9 mouse cellular contexts compared by ENCODE assay signal in genomic region chr9:116122969-116123589, GRCm38 (mm10). TPM values are rescaled to one million over a fixed set of nuclear protein-coding genes. Genes with fewer than 3 reads are reported as not detected.
DNase-seq lines count a peak whose midpoint lies in the region; ATAC-seq and TF ChIP-seq lines count a peak whose summit lies in the region.
"Had no signal": no experiment of that assay in that cellular context is flagged by ENCODE, and none has a peak within 500 bp of the region (broad histone marks: within the 10 kb centered on the region; RNA-seq: fewer than 3 reads in every experiment).

No protein-coding gene starts in this region.

- ATAC-seq in hindbrain, postnatal 0 days = peak; percentile 18; the same call in 1 of the 2 replicates
- ATAC-seq in hindbrain, embryonic 13.5 days (ENCODE audit: low FRiP score) = no peak
- ATAC-seq in heart, embryonic 16.5 days (replicated peaks; ENCODE audit: extremely low read depth, insufficient read depth, low FRiP score) = peak; percentile 71
- 0 out of 2 replicates have a peak, but pooled peaks have one; percentile 11 for ATAC-seq in megakaryocyte, adult 5-6 weeks (ENCODE audit: poor library complexity, severe bottlenecking)
- no peak for ATAC-seq in midbrain, embryonic 16.5 days

- DNase-seq in hindbrain, postnatal 0 days (ENCODE audit: low spot score) = no peak
- peak; percentile 58 for DNase-seq in CH12.LX (ENCODE audit: extremely low read depth)
- DNase-seq in c-Kit-positive CD71-positive TER-119-positive erythroid progenitor cells, embryonic 14.5 days (ENCODE audit: low spot score) = no peak
- no peak for DNase-seq in left cerebral cortex, postnatal 36 days (ENCODE audit: low spot score in 2 of 2)

- no peak overlapping the region for H3K9ac ChIP-seq in hindbrain, postnatal 0 days (replicated peaks; ENCODE audit: low read length)
- no peak overlapping the region for H3K9ac ChIP-seq in hindbrain, embryonic 13.5 days
- H3K9ac ChIP-seq in CH12.LX (ENCODE audit: insufficient read depth, low read depth) = no peak overlapping the region
- no peak overlapping the region for H3K9ac ChIP-seq in heart, embryonic 16.5 days (ENCODE audit: low read length)
- H3K9ac ChIP-seq in midbrain, embryonic 16.5 days (ENCODE audit: low read depth, low read length) = no peak overlapping the region
- H3K9ac ChIP-seq: liver, embryonic 14.5 days had no signal

- H3K4me1 ChIP-seq in hindbrain, postnatal 0 days (ENCODE audit: insufficient read depth, low read length) = no peaks in the 10 kb centered on the region
- H3K4me1 ChIP-seq in hindbrain, embryonic 13.5 days (replicated peaks) = peaks cover 4% of the 10 kb centered on the region; the same call in 1 of the 2 replicates
- H3K4me1 ChIP-seq in CH12.LX (ENCODE audit: control insufficient read depth in 1 of 2, insufficient read depth in 2 of 2) = peaks cover 4 to 45% of the 10 kb centered on the region in 2 experiments
- H3K4me1 ChIP-seq in heart, embryonic 16.5 days (ENCODE audit: control insufficient read depth, insufficient read depth, low read length) = peaks cover 18% of the 10 kb centered on the region
- no peaks in the 10 kb centered on the region for H3K4me1 ChIP-seq in midbrain, embryonic 16.5 days (ENCODE audit: control insufficient read depth, insufficient read depth, low read length)

- no peak overlapping the region for H3K27ac ChIP-seq in hindbrain, postnatal 0 days
- H3K27ac ChIP-seq in hindbrain, embryonic 13.5 days = no peak overlapping the region
- H3K27ac ChIP-seq in CH12.LX (ENCODE audit: insufficient read depth, low read depth) = peak overlapping the region; percentile 68
- peak overlapping the region; percentile 77 for H3K27ac ChIP-seq in heart, embryonic 16.5 days (ENCODE audit: low read length)
- H3K27ac ChIP-seq in midbrain, embryonic 16.5 days (ENCODE audit: low read length) = no peak overlapping the region
- H3K27ac ChIP-seq: liver, embryonic 14.5 days had no signal

- H3K9me3 ChIP-seq in hindbrain, postnatal 0 days (ENCODE audit: low read length) = no peaks in the 10 kb centered on the region
- no peaks in the 10 kb centered on the region for H3K9me3 ChIP-seq in hindbrain, embryonic 13.5 days
- H3K9me3 ChIP-seq in CH12.LX (replicated peaks; ENCODE audit: low read length) = no peaks in the 10 kb centered on the region
- no peaks in the 10 kb centered on the region for H3K9me3 ChIP-seq in heart, embryonic 16.5 days (replicated peaks; ENCODE audit: control insufficient read depth, low read length)
- no peaks in the 10 kb centered on the region for H3K9me3 ChIP-seq in midbrain, embryonic 16.5 days (replicated peaks; ENCODE audit: control insufficient read depth, low read length, poor library complexity, severe bottlenecking)

- intact Hi-C loops in left cerebral cortex, postnatal 36 days (cut with DNase I) = no loop called here

- in situ Hi-C loops in CH12.LX (cut with MboI; ENCODE audit: low pct_ligation_motif_present, low pct_unique_long_range_greater_than_20kb, low sequenced_read_pairs) = no loop called here

- 64% methylated on average over 9 of the region's 9 CpGs for WGBS in hindbrain, postnatal 0 days
- 75% methylated on average over 9 of the region's 9 CpGs for WGBS in hindbrain, embryonic 13.5 days
- WGBS in heart, embryonic 16.5 days = 43% methylated on average over 9 of the region's 9 CpGs
- 69% methylated on average over 9 of the region's 9 CpGs for WGBS in midbrain, embryonic 16.5 days

- dilution Hi-C loops in CH12.LX (cut with MboI; ENCODE audit: extremely low pct_ligation_motif_present, extremely low pct_unique_long_range_greater_than_20kb, low sequenced_read_pairs) = no loop called here

- H3K27me3 ChIP-seq in hindbrain, postnatal 0 days (ENCODE audit: insufficient read depth, low read length) = no peaks in the 10 kb centered on the region
- no peaks in the 10 kb centered on the region for H3K27me3 ChIP-seq in hindbrain, embryonic 13.5 days
- no peaks in the 10 kb centered on the region for H3K27me3 ChIP-seq in CH12.LX (replicated peaks)
- H3K27me3 ChIP-seq in heart, embryonic 16.5 days (ENCODE audit: control insufficient read depth, insufficient read depth, low read length) = no peaks in the 10 kb centered on the region
- H3K27me3 ChIP-seq in midbrain, embryonic 16.5 days (ENCODE audit: control insufficient read depth, insufficient read depth, low read depth, low read length) = no peaks in the 10 kb centered on the region

- no peak for TF ChIP-seq EP300 in CH12.LX (IDR thresholded peaks at IDR 0.05; ENCODE audit: low read length)

- H3K4me2 ChIP-seq in hindbrain, postnatal 0 days (ENCODE audit: low read depth, low read length) = no peak overlapping the region
- H3K4me2 ChIP-seq in hindbrain, embryonic 13.5 days = no peak overlapping the region
- H3K4me2 ChIP-seq in CH12.LX (ENCODE audit: insufficient read depth, low read depth, poor library complexity, severe bottlenecking) = no peak overlapping the region
- H3K4me2 ChIP-seq in heart, embryonic 16.5 days (ENCODE audit: low read depth, low read length) = no peak overlapping the region
- no peak overlapping the region for H3K4me2 ChIP-seq in midbrain, embryonic 16.5 days (ENCODE audit: low read length)

- TF ChIP-seq POLR2A in CH12.LX (IDR thresholded peaks at IDR 0.05; ENCODE audit: low read depth, low read length) = no peak

- no peak for TF ChIP-seq CTCF in hindbrain, postnatal 0 days (IDR thresholded peaks at IDR 0.05; ENCODE audit: low read depth)
- TF ChIP-seq CTCF in CH12.LX (conservative IDR thresholded peaks at IDR 0.05 in 1 of 2, IDR thresholded peaks at IDR 0.05 in 1 of 2; ENCODE audit: low read depth in 2 of 2, low read length in 2 of 2) = no peak

- H3K79me2 ChIP-seq in CH12.LX (replicated peaks; ENCODE audit: control insufficient read depth, extremely low read depth, insufficient read depth, poor library complexity, severe bottlenecking) = peaks cover 5% of the 10 kb centered on the region; the same call in 1 of the 2 replicates

- H3K36me3 ChIP-seq in hindbrain, postnatal 0 days (ENCODE audit: insufficient read depth, low read length) = no peaks in the 10 kb centered on the region
- no peaks in the 10 kb centered on the region for H3K36me3 ChIP-seq in hindbrain, embryonic 13.5 days
- peaks cover 90 to 95% of the 10 kb centered on the region in 2 experiments for H3K36me3 ChIP-seq in CH12.LX (replicated peaks in 1 of 2; ENCODE audit: control insufficient read depth in 1 of 2, insufficient read depth in 1 of 2, low read length in 1 of 2)
- peaks cover 19% of the 10 kb centered on the region for H3K36me3 ChIP-seq in heart, embryonic 16.5 days (ENCODE audit: control insufficient read depth, insufficient read depth)
- no peaks in the 10 kb centered on the region for H3K36me3 ChIP-seq in midbrain, embryonic 16.5 days (ENCODE audit: control insufficient read depth, insufficient read depth, low read length)

- no peak for TF ChIP-seq RAD21 in CH12.LX (IDR thresholded peaks at IDR 0.05; ENCODE audit: low read depth, low read length)

- H3K4me3 ChIP-seq in hindbrain, postnatal 0 days (ENCODE audit: low read length) = no peak overlapping the region
- no peak overlapping the region for H3K4me3 ChIP-seq in hindbrain, embryonic 13.5 days
- H3K4me3 ChIP-seq in CH12.LX (replicated peaks in 1 of 3; ENCODE audit: low read depth in 2 of 3, low read length in 2 of 3, poor library complexity in 1 of 3) = no peak overlapping the region
- H3K4me3 ChIP-seq in heart, embryonic 16.5 days (ENCODE audit: low read length) = no peak overlapping the region
- H3K4me3 ChIP-seq in midbrain, embryonic 16.5 days (ENCODE audit: low read depth, low read length) = no peak overlapping the region

TF ChIP-seq in CH12.LX, 34 proteins besides CTCF, POLR2A, EP300 and RAD21:
- TF ChIP-seq SMC3 (IDR thresholded peaks at IDR 0.05; ENCODE audit: low read depth, low read length) (no peak), TCF12 (IDR thresholded peaks at IDR 0.05; ENCODE audit: low read depth, low read length) (no peak), KAT2A (IDR thresholded peaks at IDR 0.05; ENCODE audit: insufficient replicate concordance, low read length) (no peak), ETS1 (conservative IDR thresholded peaks at IDR 0.05; ENCODE audit: low read depth, low read length) (peak; percentile 35; the same call in 1 of the 2 replicates), ZMIZ1 (IDR thresholded peaks at IDR 0.05; ENCODE audit: low read depth, low read length) (no peak), USF2 (conservative IDR thresholded peaks at IDR 0.05; ENCODE audit: low read depth, low read length) (no peak)

RNA-seq across cellular contexts. Expression of gene Tgfbr2, which starts 52.1 kb away (rescaled TPM):
- 21.7 and 23.1 TPM in 2 replicates for total RNA-seq in hindbrain, postnatal 0 days (2014; rRNA removed)
- polyA plus RNA-seq in hindbrain, postnatal 0 days (2015; fragmentation: Nextera tagmentation; extraction: Ambion mirVana) = 7.2 and 7.7 TPM in 2 replicates
- 8.9 and 9.0 TPM in 2 replicates for polyA plus RNA-seq in hindbrain, embryonic 13.5 days (2015; fragmentation: Nextera tagmentation; extraction: Ambion mirVana)
- total RNA-seq in CH12.LX (2012; rRNA removed) (43.0 and 46.3 TPM in 2 replicates), CH12.LX (2014; rRNA removed) (19.6 and 21.2 TPM in 2 replicates)
- polyA plus RNA-seq in CH12.LX (2012; ENCODE audit: insufficient read length, low read depth) = 37.4 and 42.8 TPM in 2 replicates
- polyA plus RNA-seq in heart, embryonic 16.5 days (2015; fragmentation: Nextera tagmentation; extraction: Ambion mirVana) = 23.7 and 24.9 TPM in 2 replicates
- 16.9 and 18.4 TPM in 2 replicates for total RNA-seq in megakaryocyte, adult 5-6 weeks (2015)
- total RNA-seq in megakaryocyte, adult 5-6 weeks (2017) = 14.8 and 18.9 TPM in 2 replicates
- 10 to 100 TPM; 12.2 to 12.3 TPM for total RNA-seq in left cerebral cortex, postnatal 36 days (2021)
- 7.1 and 7.7 TPM in 2 replicates for polyA plus RNA-seq in midbrain, embryonic 16.5 days (2015; fragmentation: Nextera tagmentation; extraction: Ambion mirVana)

Comparison
In these comparisons a context has a peak if more than half of its experiments do, and no peak if none do; other contexts are left out.
1. ATAC-seq: peak in hindbrain, postnatal 0 days (single experiment), heart, embryonic 16.5 days (single experiment) and megakaryocyte, adult 5-6 weeks (single experiment); none in hindbrain, embryonic 13.5 days (single experiment) and midbrain, embryonic 16.5 days (single experiment).
2. H3K27ac ChIP-seq: peak in CH12.LX (single experiment) and heart, embryonic 16.5 days (single experiment); none in hindbrain, postnatal 0 days (single experiment), hindbrain, embryonic 13.5 days (single experiment) and midbrain, embryonic 16.5 days (single experiment).